Mouse (Mus musculus) embryonic facial prominence, embryonic 14.5 days (tissue): ENCODE results near the gene Grk4. TPM values are rescaled to one million over a fixed set of nuclear protein-coding genes. Genes with fewer than 3 reads are reported as not detected.
"Not testable (repeated sequence)": the region's sequence is repeated elsewhere in the genome, so short reads cannot be mapped to it uniquely, and the experiment has no call there.

Experiments
- ATAC-seq: fragments of 200-750 bp; cut with Nextera tagmentation; 2 replicates; pipeline ENCODE4 v1.8.0; 2017; ENCODE audit warnings: low read depth, moderate number of reproducible peaks, moderate TSS enrichment
- DNase-seq: peaks from one replicate; pipeline ENCODE4 v3.0.0-alpha.2; 2015; ENCODE audit warnings: low spot score
- H3K27ac ChIP-seq: fragments of 300-500 bp; sonication (generic); replicated peaks from 2 replicates; pipeline ENCODE4 v1.5.1; 2014; ENCODE audit warnings: low read depth, mild to moderate bottlenecking, low read length, moderate library complexity
- H3K27me3 ChIP-seq: fragments of 300-500 bp; sonication (generic); replicated peaks from 2 replicates; pipeline ENCODE4 v1.6.1; 2014; ENCODE audit warnings: low read length; ENCODE audit not compliant: control insufficient read depth, insufficient read depth
- H3K36me3 ChIP-seq: fragments of 300-500 bp; sonication (generic); 2 replicates; pipeline ENCODE4 v1.6.1; 2014; ENCODE audit warnings: low read length, mixed read lengths; ENCODE audit not compliant: control insufficient read depth, insufficient read depth
- H3K4me1 ChIP-seq: fragments of 300-500 bp; sonication (generic); 2 replicates; pipeline ENCODE4 v1.6.1; 2014; ENCODE audit warnings: antibody characterized with exemption, low read length; ENCODE audit not compliant: control insufficient read depth, insufficient read depth
- H3K4me2 ChIP-seq: fragments of 300-500 bp; sonication (generic); 2 replicates; pipeline ENCODE4 v1.6.1; 2014; ENCODE audit warnings: low read depth, mild to moderate bottlenecking, low read length, moderate library complexity, mixed read lengths
- H3K4me3 ChIP-seq: fragments of 300-500 bp; sonication (generic); 2 replicates; pipeline ENCODE4 v1.5.1; 2014; ENCODE audit warnings: low read depth, mild to moderate bottlenecking, low read length
- H3K9ac ChIP-seq: fragments of 300-500 bp; sonication (generic); 2 replicates; pipeline ENCODE4 v1.6.1; 2014; ENCODE audit warnings: low read depth, mild to moderate bottlenecking, low read length, moderate library complexity, mixed read lengths
- H3K9me3 ChIP-seq: fragments of 300-500 bp; sonication (generic); 2 replicates; pipeline ENCODE4 v1.6.1; 2016; ENCODE audit warnings: low read length; ENCODE audit not compliant: control insufficient read depth
- WGBS: fragments of 180-500 bp; shearing (Covaris S2); extraction: QIAGEN DNeasy Blood & Tissue Kit; methylation state at CpG from one replicate; pipeline ENCODE4 v1.1.7; 2014; 5-methylcytosine and 5-hydroxymethylcytosine counted together
- polyA plus RNA-seq: library from polyadenylated mRNA; unstranded; fragments of >200 nt; fragmentation: Nextera tagmentation; extraction: Ambion mirVana; gene quantifications from 2 replicates; pipeline ENCODE4 v1.2.1, GENCODE M21; 2014

Grk4 gene
- polyA plus RNA-seq, 1 experiment from 2014 or later: 2.3 TPM

GRCm38 (mm10) chr5:34669493-34669892 is 9.3 kb downstream of the Grk4 start:
- H3K4me3 ChIP-seq: no peak overlapping the region
- H3K27ac ChIP-seq: no peak overlapping the region
- no peak for DNase-seq
- H3K9me3 ChIP-seq: no peaks in the 10 kb centered on the region
- ATAC-seq: no peak
- no peak overlapping the region for H3K9ac ChIP-seq
- H3K4me1 ChIP-seq: no peaks in the 10 kb centered on the region
- no peaks in the 10 kb centered on the region for H3K27me3 ChIP-seq
- 83% methylated on average over 2 of the region's 2 CpGs for WGBS
- H3K36me3 ChIP-seq: 0 out of 2 replicates have a peak, but pooled peaks cover 7% of the 10 kb centered on the region
- no peak overlapping the region for H3K4me2 ChIP-seq

GRCm38 (mm10) chr5:34670280-34670679 is 10.1 kb downstream of the Grk4 start:
- H3K4me3 ChIP-seq: no peak overlapping the region

GRCm38 (mm10) chr5:34689868-34690267 is 29.7 kb downstream of the Grk4 start:
- Histone ChIP-seq H3K27me3 (no peaks in the 10 kb centered on the region), H3K4me1 (no peaks in the 10 kb centered on the region), H3K9me3 (no peaks in the 10 kb centered on the region), H3K4me3 (no peak overlapping the region), H3K36me3 (no peaks in the 10 kb centered on the region), H3K4me2 (no peak overlapping the region), H3K27ac (no peak overlapping the region), H3K9ac (no peak overlapping the region)
- DNase-seq (no peak), ATAC-seq (no peak)
- 92% methylated on average over 1 of the region's 1 CpGs for WGBS

More at GRCm38 (mm10) chr5:34670280-34670679, 10.1 kb downstream of the Grk4 start:
- DNase-seq (no peak), ATAC-seq (no peak)
- Histone ChIP-seq H3K36me3 (0 out of 2 replicates have a peak, but pooled peaks cover 7% of the 10 kb centered on the region), H3K4me1 (no peaks in the 10 kb centered on the region), H3K9me3 (no peaks in the 10 kb centered on the region), H3K4me2 (no peak overlapping the region), H3K27ac (no peak overlapping the region), H3K9ac (no peak overlapping the region), H3K27me3 (no peaks in the 10 kb centered on the region)
- 82% methylated on average over 4 of the region's 4 CpGs for WGBS

GRCm38 (mm10) chr5:34692782-34693181 is 32.6 kb downstream of the Grk4 start:
- WGBS: 69% methylated on average over 2 of the region's 2 CpGs
- H3K9me3 ChIP-seq: no peaks in the 10 kb centered on the region
- H3K4me2 ChIP-seq: no peak overlapping the region

GRCm38 (mm10) chr5:34695521-34695920 is 35.3 kb downstream of the Grk4 start:
- Histone ChIP-seq H3K4me1 (no peaks in the 10 kb centered on the region), H3K4me3 (no peak overlapping the region), H3K9me3 (no peaks in the 10 kb centered on the region), H3K4me2 (no peak overlapping the region), H3K27me3 (no peaks in the 10 kb centered on the region), H3K9ac (no peak overlapping the region), H3K27ac (no peak overlapping the region), H3K36me3 (no peaks in the 10 kb centered on the region)
- DNase-seq (peak; percentile 5), ATAC-seq (no peak)
- WGBS: 70% methylated on average over 5 of the region's 5 CpGs

More at GRCm38 (mm10) chr5:34692782-34693181, 32.6 kb downstream of the Grk4 start:
- no peak overlapping the region for H3K4me3 ChIP-seq
- ATAC-seq: no peak
- H3K27ac ChIP-seq: no peak overlapping the region
- H3K27me3 ChIP-seq: no peaks in the 10 kb centered on the region
- no peak for DNase-seq
- no peaks in the 10 kb centered on the region for H3K36me3 ChIP-seq
- H3K4me1 ChIP-seq: no peaks in the 10 kb centered on the region
- H3K9ac ChIP-seq: no peak overlapping the region

GRCm38 (mm10) chr5:34708436-34708835 is 48.3 kb downstream of the Grk4 start:
- no peak overlapping the region for H3K4me2 ChIP-seq
- ATAC-seq (no peak), DNase-seq (no peak)
- no peak overlapping the region for H3K4me3 ChIP-seq
- H3K4me1 ChIP-seq: no peaks in the 10 kb centered on the region
- H3K9me3 ChIP-seq: no peaks in the 10 kb centered on the region
- H3K9ac ChIP-seq: no peak overlapping the region
- WGBS: 89% methylated on average over 1 of the region's 1 CpGs
- no peak overlapping the region for H3K27ac ChIP-seq
- no peaks in the 10 kb centered on the region for H3K27me3 ChIP-seq
- no peaks in the 10 kb centered on the region for H3K36me3 ChIP-seq

- H3K27me3 ChIP-seq, DNase-seq, H3K4me1 ChIP-seq, ATAC-seq, H3K9ac ChIP-seq, H3K4me2 ChIP-seq, H3K36me3 ChIP-seq, H3K27ac ChIP-seq, H3K9me3 ChIP-seq, H3K4me3 ChIP-seq: not testable (repeated sequence)
- WGBS: 83% methylated on average over 3 of the region's 3 CpGs
Measured at GRCm38 (mm10) chr5:34714371-34714770, 54.2 kb downstream of the Grk4 start.

GRCm38 (mm10) chr5:34714816-34715215 is 54.6 kb downstream of the Grk4 start:
- no peak overlapping the region for H3K4me2 ChIP-seq
- 79% methylated on average over 5 of the region's 5 CpGs for WGBS
- H3K9me3 ChIP-seq: no peaks in the 10 kb centered on the region
- no peak overlapping the region for H3K9ac ChIP-seq
- no peak for DNase-seq
- no peak overlapping the region for H3K4me3 ChIP-seq
- H3K27ac ChIP-seq: no peak overlapping the region
- H3K27me3 ChIP-seq: no peaks in the 10 kb centered on the region
- ATAC-seq: no peak
- no peaks in the 10 kb centered on the region for H3K4me1 ChIP-seq
- no peaks in the 10 kb centered on the region for H3K36me3 ChIP-seq

GRCm38 (mm10) chr5:34729141-34729540 is 69.0 kb downstream of the Grk4 start:
- Histone ChIP-seq H3K9me3 (no peaks in the 10 kb centered on the region), H3K27ac (no peak overlapping the region), H3K27me3 (no peaks in the 10 kb centered on the region), H3K4me3 (no peak overlapping the region), H3K36me3 (no peaks in the 10 kb centered on the region), H3K4me2 (no peak overlapping the region), H3K9ac (no peak overlapping the region), H3K4me1 (no peaks in the 10 kb centered on the region)
- no peak for DNase-seq
- no peak for ATAC-seq
